Mouse (Mus musculus) lung, embryonic 15.5 days (tissue): ENCODE data around the gene Desi2. TPM values are rescaled to one million over a fixed set of nuclear protein-coding genes. Genes with fewer than 3 reads are reported as not detected.
"Not testable (repeated sequence)": the region's sequence is repeated elsewhere in the genome, so short reads cannot be mapped to it uniquely, and the experiment has no call there.

Experiments
- ATAC-seq: fragments of 200-750 bp; cut with Nextera tagmentation; 2 replicates; pipeline ENCODE4 v1.8.0; 2017; ENCODE audit warnings: moderate number of reproducible peaks, borderline replicate concordance; ENCODE audit not compliant: low FRiP score, low TSS enrichment; ENCODE audit errors: extremely low read depth
- H3K27ac ChIP-seq: fragments of 300-500 bp; sonication (generic); 2 replicates; pipeline ENCODE4 v1.5.1; 2015; ENCODE audit warnings: moderate library complexity, mild to moderate bottlenecking, inconsistent platforms
- H3K27me3 ChIP-seq: fragments of 300-500 bp; sonication (generic); 2 replicates; pipeline ENCODE4 v1.6.1; 2015; ENCODE audit warnings: inconsistent platforms
- H3K36me3 ChIP-seq: fragments of 300-500 bp; sonication (generic); 2 replicates; pipeline ENCODE4 v1.6.1; 2015; ENCODE audit warnings: inconsistent platforms
- H3K4me1 ChIP-seq: fragments of 300-500 bp; sonication (generic); 2 replicates; pipeline ENCODE4 v1.6.1; 2015; ENCODE audit warnings: inconsistent platforms
- H3K4me2 ChIP-seq: fragments of 300-500 bp; sonication (generic); 2 replicates; pipeline ENCODE4 v1.6.1; 2015; ENCODE audit warnings: inconsistent platforms, mild to moderate bottlenecking, moderate library complexity
- H3K4me3 ChIP-seq: fragments of 300-500 bp; sonication (generic); 2 replicates; pipeline ENCODE4 v1.5.1; 2015; ENCODE audit warnings: mild to moderate bottlenecking, inconsistent platforms
- H3K9ac ChIP-seq: fragments of 300-500 bp; sonication (generic); 2 replicates; pipeline ENCODE4 v1.6.1; 2015; ENCODE audit warnings: inconsistent platforms
- H3K9me3 ChIP-seq: fragments of 300-500 bp; sonication (generic); 2 replicates; pipeline ENCODE4 v1.6.1; 2016; ENCODE audit warnings: inconsistent platforms
- WGBS: fragments of 180-500 bp; shearing (Covaris S2); methylation state at CpG from one replicate; pipeline ENCODE4 v1.1.7; 2015; 5-methylcytosine and 5-hydroxymethylcytosine counted together
- polyA plus RNA-seq: library from polyadenylated mRNA; unstranded; fragments of >200 nt; fragmentation: Nextera tagmentation; extraction: Ambion mirVana; gene quantifications from 2 replicates; pipeline ENCODE4 v1.2.1, GENCODE M21; 2015

Gene Desi2
- polyA plus RNA-seq, 1 experiment from 2014 or later, result 20.7 TPM

DNA sequence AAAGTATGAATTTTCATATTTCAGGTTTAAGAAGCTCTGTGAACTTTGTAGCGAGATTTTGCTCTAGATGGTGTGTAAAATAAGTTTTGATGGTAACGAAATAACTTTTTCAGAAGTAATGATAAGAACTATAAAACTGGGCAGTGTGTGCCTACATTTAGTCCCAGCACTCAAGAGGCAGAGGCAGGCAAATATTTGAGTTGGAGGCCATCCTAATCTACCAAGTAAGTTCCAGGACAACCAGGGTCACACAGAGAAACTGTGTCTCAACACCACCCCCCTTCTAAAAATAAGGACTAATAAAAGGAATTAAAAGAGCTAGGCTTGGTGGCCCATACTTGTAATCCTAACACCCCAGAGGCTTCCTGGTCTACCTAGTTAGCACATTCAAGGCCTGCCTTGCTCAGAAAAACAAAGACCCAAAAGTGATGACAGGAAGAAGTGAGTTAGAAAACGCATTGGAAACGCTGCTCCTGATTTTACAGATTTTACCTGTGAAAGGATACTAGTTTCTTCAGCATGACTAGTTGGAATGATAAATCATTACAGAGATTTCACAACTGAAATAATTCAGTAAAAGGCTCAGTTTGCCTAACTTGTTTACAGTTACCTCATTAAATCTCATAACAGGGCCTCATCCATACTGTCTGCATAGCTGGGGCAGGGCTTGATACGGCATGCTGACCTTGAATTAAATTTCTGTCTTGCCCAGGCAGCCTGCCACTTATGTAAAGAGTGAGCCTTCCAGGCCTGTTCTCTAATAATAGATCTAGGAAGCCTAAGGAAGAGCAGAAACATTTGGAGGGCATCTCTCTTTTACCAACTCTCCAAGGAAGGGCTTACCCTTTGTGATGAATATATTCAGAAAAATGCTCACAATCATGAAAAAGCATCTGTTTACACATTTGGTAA is 32.2 kb downstream of the Desi2 start:
- no peak overlapping the region for H3K9ac ChIP-seq
- no peak for ATAC-seq
- no peaks in the 10 kb centered on the region for H3K36me3 ChIP-seq

DNA sequence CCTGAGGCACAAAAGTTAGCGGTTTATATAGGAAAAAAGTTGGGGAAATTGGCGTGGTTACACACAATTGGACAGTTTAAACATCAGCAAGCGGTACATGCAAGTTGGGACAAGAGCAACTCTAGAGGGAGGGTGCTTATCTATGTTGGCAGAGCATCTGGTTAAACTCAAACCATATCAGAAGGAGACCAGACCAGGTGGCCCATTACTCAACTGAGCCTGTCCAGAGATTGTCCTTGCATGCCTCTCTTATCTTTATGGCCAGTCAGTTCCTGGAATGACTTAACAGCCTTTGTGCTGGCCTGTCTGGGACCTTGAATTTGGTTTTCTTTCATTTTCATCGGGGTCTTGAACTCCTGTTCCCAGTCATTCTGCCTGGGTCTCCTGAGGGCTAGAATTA is 41.7 kb downstream of the Desi2 start:
- Histone ChIP-seq H3K9me3 (peaks cover 27% of the 10 kb centered on the region; the same call in 1 of the 2 replicates), H3K36me3 (peaks cover 17% of the 10 kb centered on the region)
- WGBS, result 89% methylated on average over 4 of the region's 4 CpGs
- H3K27me3 ChIP-seq, H3K4me2 ChIP-seq, ATAC-seq, H3K4me1 ChIP-seq, H3K27ac ChIP-seq, H3K9ac ChIP-seq, H3K4me3 ChIP-seq: not testable (repeated sequence)

More for the DNA sequence above, 32.2 kb downstream of the Desi2 start:
- Histone ChIP-seq H3K4me1 (peaks cover 16% of the 10 kb centered on the region), H3K4me3 (no peak overlapping the region), H3K4me2 (no peak overlapping the region), H3K9me3 (no peaks in the 10 kb centered on the region), H3K27ac (peak overlapping the region; percentile 27), H3K27me3 (no peaks in the 10 kb centered on the region)
- WGBS, result 48% methylated on average over 5 of the region's 5 CpGs

DNA sequence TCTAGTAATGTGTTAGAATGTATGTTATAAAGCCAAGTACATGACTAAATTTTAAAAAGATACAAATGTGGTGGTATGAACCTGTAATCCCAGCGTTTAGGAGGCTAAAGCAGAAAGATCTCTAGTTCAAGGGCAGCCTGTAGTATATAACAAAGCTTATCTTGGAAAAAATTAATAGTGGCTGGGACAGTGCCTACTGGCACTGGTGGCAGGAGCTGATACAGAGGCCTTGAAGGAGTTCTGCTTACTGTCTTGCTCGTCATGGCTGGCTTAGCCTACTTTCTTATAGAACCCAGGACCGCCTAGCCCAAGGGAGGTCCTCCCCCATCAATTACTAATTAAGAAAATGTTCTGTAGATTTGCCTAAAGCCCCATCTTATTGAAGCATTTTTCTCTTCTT is 46.9 kb downstream of the Desi2 start:
- H3K4me3 ChIP-seq, result no peak overlapping the region
- H3K9ac ChIP-seq, result no peak overlapping the region
- H3K36me3 ChIP-seq, result peaks cover 2% of the 10 kb centered on the region
- H3K4me2 ChIP-seq, result no peak overlapping the region
- no peak overlapping the region for H3K27ac ChIP-seq
- no peak for ATAC-seq
- H3K4me1 ChIP-seq, result 0 out of 2 replicates have a peak, but pooled peaks cover 6% of the 10 kb centered on the region
- WGBS, result 92% methylated on average over 3 of the region's 3 CpGs
- H3K27me3 ChIP-seq, result no peaks in the 10 kb centered on the region
- no peaks in the 10 kb centered on the region for H3K9me3 ChIP-seq

GRCm38 (mm10) chr1:178235919-178236466 is 48.8 kb downstream of the Desi2 start:
- Histone ChIP-seq H3K9ac (no peak overlapping the region), H3K4me3 (no peak overlapping the region), H3K4me2 (no peak overlapping the region), H3K9me3 (no peaks in the 10 kb centered on the region), H3K27me3 (no peaks in the 10 kb centered on the region), H3K27ac (no peak overlapping the region), H3K4me1 (0 out of 2 replicates have a peak, but pooled peaks cover 6% of the 10 kb centered on the region), H3K36me3 (peaks cover 4% of the 10 kb centered on the region; the same call in 1 of the 2 replicates)
- ATAC-seq, result no peak
- 45% methylated on average over 2 of the region's 2 CpGs for WGBS

DNA sequence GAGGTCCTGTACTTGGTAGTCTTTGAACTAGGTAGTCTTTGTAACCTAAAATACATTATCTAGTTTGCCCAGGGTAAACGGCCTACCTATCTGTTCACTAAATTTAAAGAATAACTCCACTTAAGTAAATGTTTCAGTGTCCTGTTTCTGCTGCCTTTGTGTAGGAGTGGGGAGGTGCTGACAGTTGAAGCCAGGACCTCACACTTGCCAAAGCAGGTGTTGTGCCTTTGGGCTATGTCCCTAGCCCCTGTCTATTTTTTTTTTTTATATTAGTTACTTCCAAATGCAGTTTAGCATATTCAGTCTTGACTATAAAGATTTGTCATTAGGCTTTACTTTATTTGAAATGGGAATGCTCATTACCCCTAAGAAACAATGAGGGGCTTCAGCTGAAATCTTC is 51.5 kb downstream of the Desi2 start:
- WGBS, result 71% methylated on average over 1 of the region's 1 CpGs
- no peaks in the 10 kb centered on the region for H3K27me3 ChIP-seq
- H3K27ac ChIP-seq, result no peak overlapping the region
- H3K36me3 ChIP-seq, result peaks cover 8% of the 10 kb centered on the region; the same call in 1 of the 2 replicates
- H3K4me3 ChIP-seq, result no peak overlapping the region
- no peak overlapping the region for H3K4me2 ChIP-seq
- no peaks in the 10 kb centered on the region for H3K9me3 ChIP-seq
- no peak overlapping the region for H3K9ac ChIP-seq
- no peak for ATAC-seq
- 0 out of 2 replicates have a peak, but pooled peaks cover 6% of the 10 kb centered on the region for H3K4me1 ChIP-seq

DNA sequence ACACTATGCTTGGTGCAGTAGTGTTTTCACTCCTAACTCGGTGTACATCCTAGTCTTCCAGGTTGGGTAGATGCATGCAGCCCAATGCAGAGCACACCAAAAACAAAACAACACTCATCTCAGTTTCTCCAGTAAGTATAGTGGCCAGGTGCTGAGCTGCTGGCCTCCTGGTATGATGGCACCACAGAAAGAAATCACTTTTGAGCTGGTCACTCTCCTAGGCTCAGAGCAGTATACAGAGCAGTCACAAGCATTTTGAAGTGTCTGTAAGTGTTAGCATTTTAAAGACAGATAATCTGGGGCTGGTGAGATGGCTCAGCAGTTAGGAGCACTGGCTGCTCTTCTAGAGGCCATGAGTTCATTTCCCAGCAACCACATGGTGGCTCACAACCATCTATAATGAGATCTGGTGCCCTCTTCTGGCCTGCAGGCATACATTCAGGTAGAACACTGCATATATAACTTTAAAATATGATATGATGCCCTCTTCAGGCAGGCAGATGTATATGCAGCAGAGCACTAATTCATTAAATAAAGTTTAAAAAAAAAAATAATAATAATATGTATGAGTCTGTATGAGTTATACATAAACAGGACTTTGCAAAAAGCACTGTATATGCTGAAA is 54.8 kb downstream of the Desi2 start:
- Histone ChIP-seq H3K9me3 (no peaks in the 10 kb centered on the region), H3K27me3 (no peaks in the 10 kb centered on the region), H3K9ac (no peak overlapping the region), H3K4me2 (no peak overlapping the region), H3K4me1 (no peaks in the 10 kb centered on the region), H3K4me3 (no peak overlapping the region), H3K27ac (no peak overlapping the region), H3K36me3 (peaks cover 16% of the 10 kb centered on the region)
- ATAC-seq, result no peak
- 84% methylated on average over 1 of the region's 1 CpGs for WGBS

DNA sequence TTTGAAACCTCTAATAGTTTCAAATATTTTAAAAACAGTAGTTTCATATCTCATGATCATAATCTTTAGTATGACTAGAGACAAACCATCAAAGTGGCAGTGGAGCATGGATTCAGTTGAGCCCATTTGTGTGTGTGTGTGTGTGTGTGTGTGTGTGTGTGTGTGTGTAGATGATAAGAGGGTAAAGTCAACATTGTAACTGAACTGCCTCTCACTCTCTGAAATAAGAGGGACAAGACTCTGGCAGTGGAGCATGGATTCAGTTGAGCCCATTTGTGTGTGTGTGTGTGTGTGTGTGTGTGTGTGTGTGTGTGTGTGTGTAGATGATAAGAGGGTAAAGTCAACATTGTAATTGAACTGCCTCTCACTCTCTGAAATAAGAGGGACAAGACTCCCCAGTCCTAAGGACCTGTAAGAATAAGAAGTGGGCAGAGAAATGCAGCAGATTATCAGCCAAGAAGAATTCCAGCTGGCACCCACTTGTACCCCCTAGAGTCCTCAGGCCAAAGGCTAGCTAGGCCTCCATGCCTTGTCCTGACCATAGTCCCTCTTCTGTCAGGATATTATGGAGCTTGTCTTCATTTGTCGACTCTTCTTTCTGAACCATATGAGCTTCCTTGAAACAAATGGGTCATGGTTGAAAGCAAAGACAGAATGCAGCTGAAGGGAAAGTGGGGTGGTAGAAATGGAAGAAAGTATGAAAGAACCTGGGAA is 61.0 kb downstream of the Desi2 start:
- Histone ChIP-seq H3K27me3 (no peaks in the 10 kb centered on the region), H3K4me3 (no peak overlapping the region), H3K27ac (no peak overlapping the region), H3K4me2 (no peak overlapping the region), H3K9me3 (no peaks in the 10 kb centered on the region), H3K4me1 (no peaks in the 10 kb centered on the region), H3K9ac (no peak overlapping the region), H3K36me3 (peaks cover 8% of the 10 kb centered on the region; the same call in 1 of the 2 replicates)
- 81% methylated on average over 1 of the region's 1 CpGs for WGBS
- no peak for ATAC-seq

DNA sequence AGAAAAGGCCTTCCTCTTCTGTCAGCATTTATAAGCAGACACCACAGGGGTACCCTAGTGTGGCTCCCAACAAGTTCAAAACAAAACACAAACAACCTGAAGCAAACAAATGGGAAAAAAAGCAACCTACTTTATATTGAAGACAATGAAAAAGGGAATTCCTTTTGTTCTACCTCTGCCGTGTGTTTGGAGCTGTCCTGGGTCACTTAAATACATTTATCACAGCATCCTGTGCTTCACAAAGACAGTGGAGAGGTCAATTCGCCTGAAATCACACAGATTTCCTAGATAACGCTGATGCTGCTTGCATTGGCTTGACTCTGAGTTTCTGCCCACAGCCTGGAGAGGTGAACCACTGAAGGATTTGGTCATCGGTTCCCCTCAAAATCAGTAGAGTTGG is 67.4 kb downstream of the Desi2 start:
- ATAC-seq, result no peak
- H3K27me3 ChIP-seq, result no peaks in the 10 kb centered on the region
- H3K4me3 ChIP-seq, result no peak overlapping the region

DNA sequence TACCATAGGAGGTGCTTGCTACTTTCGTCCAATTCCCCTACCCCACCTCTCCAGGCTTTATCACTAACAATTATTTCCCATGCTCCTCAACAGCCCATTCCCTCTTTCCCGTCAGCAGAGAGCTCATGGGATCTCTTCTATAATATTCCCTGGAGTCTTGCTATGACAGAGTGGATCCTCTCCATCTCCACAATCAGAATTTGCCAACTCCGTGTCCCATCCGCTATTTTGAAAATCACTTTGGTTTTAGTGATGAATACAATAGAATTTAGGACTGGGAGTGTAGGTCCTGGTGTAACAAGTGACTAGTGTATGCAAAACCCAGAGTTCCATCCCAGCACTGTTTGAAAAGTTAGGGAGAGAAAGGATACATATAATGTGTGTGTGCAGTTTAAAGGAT is 69.1 kb downstream of the Desi2 start:
- no peaks in the 10 kb centered on the region for H3K9me3 ChIP-seq
- H3K36me3 ChIP-seq, result peaks cover 6% of the 10 kb centered on the region; the same call in 1 of the 2 replicates
- no peak overlapping the region for H3K4me2 ChIP-seq
- 87% methylated on average over 4 of the region's 4 CpGs for WGBS
- no peak overlapping the region for H3K9ac ChIP-seq
- H3K27ac ChIP-seq, result no peak overlapping the region
- H3K4me1 ChIP-seq, result no peaks in the 10 kb centered on the region
- ATAC-seq, result no peak
- no peak overlapping the region for H3K4me3 ChIP-seq
- H3K27me3 ChIP-seq, result no peaks in the 10 kb centered on the region

More for the DNA sequence above, 67.4 kb downstream of the Desi2 start:
- H3K4me2 ChIP-seq, result no peak overlapping the region
- no peaks in the 10 kb centered on the region for H3K9me3 ChIP-seq
- H3K9ac ChIP-seq, result no peak overlapping the region
- 83% methylated on average over 4 of the region's 4 CpGs for WGBS
- no peaks in the 10 kb centered on the region for H3K4me1 ChIP-seq
- no peak overlapping the region for H3K27ac ChIP-seq
- peaks cover 6% of the 10 kb centered on the region; the same call in 1 of the 2 replicates for H3K36me3 ChIP-seq

DNA sequence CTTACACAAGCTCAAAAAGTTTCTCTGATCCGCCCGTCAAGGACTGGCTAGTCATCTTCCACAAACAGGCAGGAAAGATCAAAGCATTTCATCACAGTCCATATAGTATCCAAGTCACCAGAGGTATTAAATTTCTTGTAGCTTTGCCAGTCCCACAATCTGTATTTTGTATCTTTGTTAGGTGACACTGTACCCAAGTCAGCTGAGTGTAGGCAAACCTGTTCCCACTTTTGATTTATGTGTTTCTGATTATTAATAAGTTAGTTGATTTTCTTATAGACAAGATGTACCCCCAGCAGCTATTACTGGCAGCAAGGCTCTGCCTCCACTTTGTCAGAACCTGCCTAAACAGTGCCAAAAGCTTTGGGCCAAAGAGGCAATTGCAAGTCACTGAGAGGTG is 71.6 kb downstream of the Desi2 start:
- peaks cover 6% of the 10 kb centered on the region; the same call in 1 of the 2 replicates for H3K36me3 ChIP-seq
- no peak overlapping the region for H3K9ac ChIP-seq
- H3K4me2 ChIP-seq, result no peak overlapping the region
- no peaks in the 10 kb centered on the region for H3K27me3 ChIP-seq
- 78% methylated on average over 2 of the region's 2 CpGs for WGBS
- H3K27ac ChIP-seq, result no peak overlapping the region
- H3K4me1 ChIP-seq, result no peaks in the 10 kb centered on the region
- no peak overlapping the region for H3K4me3 ChIP-seq
- H3K9me3 ChIP-seq, result no peaks in the 10 kb centered on the region
- no peak for ATAC-seq

GRCm38 (mm10) chr1:178265381-178265780 is 78.2 kb downstream of the Desi2 start:
- H3K27me3 ChIP-seq, H3K4me3 ChIP-seq, H3K9ac ChIP-seq, H3K27ac ChIP-seq, ATAC-seq, H3K4me1 ChIP-seq, H3K36me3 ChIP-seq, H3K9me3 ChIP-seq, H3K4me2 ChIP-seq: not testable (repeated sequence)
- WGBS, result 89% methylated on average over 3 of the region's 3 CpGs
